Mouse (Mus musculus) heart, postnatal 0 days (tissue): ENCODE measurements at regions not wholly inside any gene's neighbourhood (a gene's known extent, or its start where the extent isn't known, plus 50 kb on each side); places are given as distances from the start of the nearest gene placed in this dataset.

Source experiments
- CTCF ChIP-seq: IDR thresholded peaks from 2 replicates; pipeline ENCODE4 v1.5.1; 2016; ENCODE audit warnings: antibody characterized with exemption, control low read depth, low read depth
- EP300 ChIP-seq: IDR thresholded peaks from 2 replicates; pipeline ENCODE4 v1.6.1; 2016; ENCODE audit warnings: antibody characterized with exemption, low read depth

GRCm38 (mm10) chr15:62257110-62257667 is 1334.4 kb upstream of the A1bg start:
- TF ChIP-seq CTCF (no peak), EP300 (no peak)
